ENCODE assay signal across 9 mouse cellular contexts in genomic region chr10:38875667-38876245, GRCm38 (mm10). TPM values are rescaled to one million over a fixed set of nuclear protein-coding genes. Genes with fewer than 3 reads are reported as not detected.
A peak's percentile ranks its signal among the peaks of the same experiment; 100 is the strongest.
DNase-seq lines count a peak whose midpoint lies in the region; ATAC-seq and TF ChIP-seq lines count a peak whose summit lies in the region.
"Had no signal": no experiment of that assay in that cellular context is flagged by ENCODE, and none has a peak within 500 bp of the region (broad histone marks: within the 10 kb centered on the region; RNA-seq: fewer than 3 reads in every experiment).

No protein-coding gene starts in this region.

- H3K9ac ChIP-seq in hindbrain, embryonic 11.5 days (ENCODE audit: low read depth, low read length): no peak overlapping the region
- no peak overlapping the region for H3K9ac ChIP-seq in hindbrain, embryonic 12.5 days
- H3K9ac ChIP-seq: hindbrain, embryonic 15.5 days had no signal

- no peaks in the 10 kb centered on the region for H3K36me3 ChIP-seq in hindbrain, embryonic 11.5 days (ENCODE audit: control insufficient read depth, insufficient read depth, low read length)
- H3K36me3 ChIP-seq in hindbrain, embryonic 12.5 days: no peaks in the 10 kb centered on the region
- H3K36me3 ChIP-seq: hindbrain, embryonic 15.5 days had no signal

- WGBS in hindbrain, embryonic 11.5 days: 19% methylated on average over 5 of the region's 5 CpGs
- WGBS in hindbrain, embryonic 12.5 days: 22% methylated on average over 5 of the region's 5 CpGs

- no peaks in the 10 kb centered on the region for H3K9me3 ChIP-seq in hindbrain, embryonic 11.5 days (ENCODE audit: control insufficient read depth, low read length)
- H3K9me3 ChIP-seq in hindbrain, embryonic 12.5 days (replicated peaks): no peaks in the 10 kb centered on the region
- H3K9me3 ChIP-seq: hindbrain, embryonic 15.5 days had no signal

- H3K27me3 ChIP-seq in hindbrain, embryonic 11.5 days (ENCODE audit: control insufficient read depth, insufficient read depth, low read length): no peaks in the 10 kb centered on the region
- H3K27me3 ChIP-seq in hindbrain, embryonic 12.5 days: no peaks in the 10 kb centered on the region
- H3K27me3 ChIP-seq: hindbrain, embryonic 15.5 days had no signal

- no peaks in the 10 kb centered on the region for H3K4me1 ChIP-seq in hindbrain, embryonic 11.5 days (replicated peaks; ENCODE audit: control insufficient read depth, insufficient read depth, low read length)
- no peaks in the 10 kb centered on the region for H3K4me1 ChIP-seq in hindbrain, embryonic 12.5 days
- H3K4me1 ChIP-seq: hindbrain, embryonic 15.5 days had no signal

- TF ChIP-seq CTCF in layer of hippocampus, adult 2 months (conservative IDR thresholded peaks at IDR 0.05): peak; percentile 95

- no peak overlapping the region for H3K4me2 ChIP-seq in hindbrain, embryonic 11.5 days (replicated peaks; ENCODE audit: low read depth, low read length)
- H3K4me2 ChIP-seq in hindbrain, embryonic 12.5 days (replicated peaks): no peak overlapping the region
- H3K4me2 ChIP-seq: hindbrain, embryonic 15.5 days had no signal

- ATAC-seq in hindbrain, embryonic 11.5 days (ENCODE audit: low FRiP score): no peak
- no peak for ATAC-seq in hindbrain, embryonic 12.5 days (ENCODE audit: low FRiP score)
- no peak for ATAC-seq in megakaryocyte-erythroid progenitor cell, adult 5-6 weeks (replicated peaks; ENCODE audit: low FRiP score, low TSS enrichment, poor library complexity, severe bottlenecking)

- no peak overlapping the region for H3K4me3 ChIP-seq in hindbrain, embryonic 11.5 days (ENCODE audit: low read depth, low read length)
- H3K4me3 ChIP-seq in hindbrain, embryonic 12.5 days: no peak overlapping the region
- no peak overlapping the region for H3K4me3 ChIP-seq in layer of hippocampus, adult 2 months
- H3K4me3 ChIP-seq: hindbrain, embryonic 15.5 days had no signal

- DNase-seq in hindbrain, embryonic 11.5 days (ENCODE audit: low spot score): peak; percentile 68
- DNase-seq in CD4-positive helper T cell, adult 2 months (ENCODE audit: low read depth, low spot score): peak; percentile 32
- peak; percentile 55 to 67 for DNase-seq in adrenal gland, adult 18-20 months (ENCODE audit: low spot score in 2 of 2)
- DNase-seq in frontal cortex, postnatal 25 days (ENCODE audit: low spot score in 2 of 2): peak; percentile 36 to 40
- DNase-seq in layer of hippocampus, adult 2 months (ENCODE audit: low spot score in 2 of 2): peak; percentile 23 to 71
- peak; percentile 54 for DNase-seq in lung, postnatal 25 days (ENCODE audit: low spot score)

- no peak overlapping the region for H3K27ac ChIP-seq in hindbrain, embryonic 11.5 days (ENCODE audit: low read depth, low read length)
- no peak overlapping the region for H3K27ac ChIP-seq in hindbrain, embryonic 12.5 days
- H3K27ac ChIP-seq in layer of hippocampus, adult 2 months: no peak overlapping the region
- H3K27ac ChIP-seq: hindbrain, embryonic 15.5 days had no signal

RNA-seq across cellular contexts. Expression of gene Rfpl4b, which starts 54.2 kb away (rescaled TPM):
- polyA plus RNA-seq in hindbrain, embryonic 11.5 days (2014; fragmentation: Nextera tagmentation; extraction: Ambion mirVana): not detected in 2 replicates
- not detected in 2 replicates for polyA plus RNA-seq in hindbrain, embryonic 12.5 days (2016; fragmentation: Nextera tagmentation; extraction: Ambion mirVana)
- total RNA-seq in adrenal gland, adult 18-20 months (2021): not detected
- total RNA-seq in layer of hippocampus, adult 2 months (2021): not detected
- total RNA-seq in megakaryocyte-erythroid progenitor cell, adult 5-6 weeks (2014; fragmentation: Nextera tagmentation): not detected in 2 replicates
- total RNA-seq in megakaryocyte-erythroid progenitor cell, adult 5-6 weeks (2017): not detected in 2 replicates
- polyA plus RNA-seq: hindbrain, embryonic 15.5 days had no signal
